Mouse (Mus musculus): ENCODE data around the gene Adgrf5. TPM values are rescaled to one million over a fixed set of nuclear protein-coding genes. Genes with fewer than 3 reads are reported as not detected.

The Adgrf5 gene
- polyA plus RNA-seq, 1 experiment from 2014 or later = 6.0 TPM

- Histone ChIP-seq H3K27me3 (ENCODE audit: poor library complexity, severe bottlenecking) (no peaks in the 10 kb centered on the region), H3K9me3 (no peaks in the 10 kb centered on the region), H3K36me3 (replicated peaks) (no peaks in the 10 kb centered on the region), H3K4me3 (peak overlapping the region; percentile 8; the same call in 1 of the 2 replicates), H3K27ac (no peak overlapping the region), H3K4me1 (peaks cover 17% of the 10 kb centered on the region)
- 90% methylated on average over 11 of the region's 11 CpGs for WGBS
- no peak for DNase-seq (ENCODE audit: extremely low spot score, low spot score)
Observed at GRCm38 (mm10) chr17:43361021-43361420, 770 bp downstream of the Adgrf5 start.

GRCm38 (mm10) chr17:43362362-43362761 lies 2.1 kb downstream of the Adgrf5 start:
- Histone ChIP-seq H3K36me3 (replicated peaks) (no peaks in the 10 kb centered on the region), H3K27me3 (ENCODE audit: poor library complexity, severe bottlenecking) (no peaks in the 10 kb centered on the region)
- WGBS = 68% methylated on average over 11 of the region's 11 CpGs

GRCm38 (mm10) chr17:43362881-43363280 lies 2.6 kb downstream of the Adgrf5 start:
- no peak for DNase-seq (ENCODE audit: extremely low spot score, low spot score)
- Histone ChIP-seq H3K9me3 (no peaks in the 10 kb centered on the region), H3K4me1 (peaks cover 13% of the 10 kb centered on the region), H3K36me3 (replicated peaks) (no peaks in the 10 kb centered on the region), H3K4me3 (no peak overlapping the region), H3K27ac (no peak overlapping the region), H3K27me3 (ENCODE audit: poor library complexity, severe bottlenecking) (no peaks in the 10 kb centered on the region)
- 60% methylated on average over 6 of the region's 6 CpGs for WGBS

More at GRCm38 (mm10) chr17:43362362-43362761, 2.1 kb downstream of the Adgrf5 start:
- no peak overlapping the region for H3K27ac ChIP-seq
- no peak for DNase-seq (ENCODE audit: extremely low spot score, low spot score)
- no peak overlapping the region for H3K4me3 ChIP-seq
- H3K9me3 ChIP-seq = no peaks in the 10 kb centered on the region
- H3K4me1 ChIP-seq = peaks cover 17% of the 10 kb centered on the region

GRCm38 (mm10) chr17:43363921-43364320 lies 3.7 kb downstream of the Adgrf5 start:
- Histone ChIP-seq H3K4me1 (peaks cover 5% of the 10 kb centered on the region; the same call in 1 of the 2 replicates), H3K9me3 (no peaks in the 10 kb centered on the region), H3K36me3 (replicated peaks) (no peaks in the 10 kb centered on the region), H3K27me3 (ENCODE audit: poor library complexity, severe bottlenecking) (no peaks in the 10 kb centered on the region), H3K27ac (no peak overlapping the region), H3K4me3 (no peak overlapping the region)
- 75% methylated on average over 6 of the region's 6 CpGs for WGBS
- DNase-seq (ENCODE audit: extremely low spot score, low spot score) = no peak

- no peaks in the 10 kb centered on the region for H3K9me3 ChIP-seq
- WGBS = 91% methylated on average over 6 of the region's 6 CpGs
- peaks cover 5% of the 10 kb centered on the region; the same call in 1 of the 2 replicates for H3K4me1 ChIP-seq
- H3K4me3 ChIP-seq = no peak overlapping the region
- H3K27ac ChIP-seq = no peak overlapping the region
- DNase-seq (ENCODE audit: extremely low spot score, low spot score) = no peak
- no peaks in the 10 kb centered on the region for H3K27me3 ChIP-seq (ENCODE audit: poor library complexity, severe bottlenecking)
- no peaks in the 10 kb centered on the region for H3K36me3 ChIP-seq (replicated peaks)
Observed at GRCm38 (mm10) chr17:43365297-43365696, 5.0 kb downstream of the Adgrf5 start.

GRCm38 (mm10) chr17:43366486-43366885 lies 6.2 kb downstream of the Adgrf5 start:
- no peak for DNase-seq (ENCODE audit: extremely low spot score, low spot score)
- H3K36me3 ChIP-seq (replicated peaks) = no peaks in the 10 kb centered on the region
- H3K9me3 ChIP-seq = no peaks in the 10 kb centered on the region
- no peaks in the 10 kb centered on the region for H3K27me3 ChIP-seq (ENCODE audit: poor library complexity, severe bottlenecking)
- 68% methylated on average over 9 of the region's 9 CpGs for WGBS
- H3K4me3 ChIP-seq = no peak overlapping the region
- no peak overlapping the region for H3K27ac ChIP-seq
- peaks cover 5% of the 10 kb centered on the region; the same call in 1 of the 2 replicates for H3K4me1 ChIP-seq

GRCm38 (mm10) chr17:43368171-43368576 lies 7.9 kb downstream of the Adgrf5 start:
- 78% methylated on average over 5 of the region's 5 CpGs for WGBS
- Histone ChIP-seq H3K27me3 (ENCODE audit: poor library complexity, severe bottlenecking) (no peaks in the 10 kb centered on the region), H3K36me3 (replicated peaks) (no peaks in the 10 kb centered on the region), H3K27ac (no peak overlapping the region), H3K9me3 (no peaks in the 10 kb centered on the region), H3K4me1 (no peaks in the 10 kb centered on the region), H3K4me3 (no peak overlapping the region)
- no peak for DNase-seq (ENCODE audit: extremely low spot score, low spot score)

GRCm38 (mm10) chr17:43372604-43373003 lies 12.4 kb downstream of the Adgrf5 start:
- no peak for DNase-seq (ENCODE audit: extremely low spot score, low spot score)
- Histone ChIP-seq H3K9me3 (no peaks in the 10 kb centered on the region), H3K27me3 (ENCODE audit: poor library complexity, severe bottlenecking) (no peaks in the 10 kb centered on the region), H3K36me3 (replicated peaks) (no peaks in the 10 kb centered on the region), H3K4me1 (peaks cover 4% of the 10 kb centered on the region; the same call in 1 of the 2 replicates), H3K27ac (no peak overlapping the region), H3K4me3 (no peak overlapping the region)
- WGBS = 85% methylated on average over 4 of the region's 4 CpGs

GRCm38 (mm10) chr17:43374020-43374419 lies 13.8 kb downstream of the Adgrf5 start:
- no peaks in the 10 kb centered on the region for H3K9me3 ChIP-seq
- H3K36me3 ChIP-seq (replicated peaks) = no peaks in the 10 kb centered on the region
- H3K27ac ChIP-seq = no peak overlapping the region
- DNase-seq (ENCODE audit: extremely low spot score, low spot score) = no peak
- H3K27me3 ChIP-seq (ENCODE audit: poor library complexity, severe bottlenecking) = no peaks in the 10 kb centered on the region
- peaks cover 4% of the 10 kb centered on the region; the same call in 1 of the 2 replicates for H3K4me1 ChIP-seq
- no peak overlapping the region for H3K4me3 ChIP-seq
- WGBS = 60% methylated on average over 4 of the region's 4 CpGs

- H3K27ac ChIP-seq = no peak overlapping the region
- DNase-seq (ENCODE audit: extremely low spot score, low spot score) = no peak
Observed at GRCm38 (mm10) chr17:43376527-43376926, 16.3 kb downstream of the Adgrf5 start.

GRCm38 (mm10) chr17:43378703-43379102 lies 18.5 kb downstream of the Adgrf5 start:
- H3K4me3 ChIP-seq = no peak overlapping the region
- WGBS = 94% methylated on average over 5 of the region's 5 CpGs
- H3K9me3 ChIP-seq = no peaks in the 10 kb centered on the region
- peaks cover 4% of the 10 kb centered on the region; the same call in 1 of the 2 replicates for H3K4me1 ChIP-seq
- no peak for DNase-seq (ENCODE audit: extremely low spot score, low spot score)
- no peak overlapping the region for H3K27ac ChIP-seq
- H3K36me3 ChIP-seq (replicated peaks) = no peaks in the 10 kb centered on the region
- H3K27me3 ChIP-seq (ENCODE audit: poor library complexity, severe bottlenecking) = no peaks in the 10 kb centered on the region

More at GRCm38 (mm10) chr17:43376527-43376926, 16.3 kb downstream of the Adgrf5 start:
- no peaks in the 10 kb centered on the region for H3K27me3 ChIP-seq (ENCODE audit: poor library complexity, severe bottlenecking)
- H3K9me3 ChIP-seq = no peaks in the 10 kb centered on the region
- 80% methylated on average over 5 of the region's 5 CpGs for WGBS
- H3K36me3 ChIP-seq (replicated peaks) = no peaks in the 10 kb centered on the region
- H3K4me1 ChIP-seq = peaks cover 4% of the 10 kb centered on the region; the same call in 1 of the 2 replicates
- no peak overlapping the region for H3K4me3 ChIP-seq

- no peaks in the 10 kb centered on the region for H3K9me3 ChIP-seq
- H3K4me3 ChIP-seq = no peak overlapping the region
- no peaks in the 10 kb centered on the region for H3K36me3 ChIP-seq (replicated peaks)
- no peaks in the 10 kb centered on the region for H3K27me3 ChIP-seq (ENCODE audit: poor library complexity, severe bottlenecking)
- WGBS = 89% methylated on average over 5 of the region's 5 CpGs
- H3K27ac ChIP-seq = no peak overlapping the region
- no peaks in the 10 kb centered on the region for H3K4me1 ChIP-seq
- no peak for DNase-seq (ENCODE audit: extremely low spot score, low spot score)
Observed at GRCm38 (mm10) chr17:43386331-43386730, 26.1 kb downstream of the Adgrf5 start.

- no peak for DNase-seq (ENCODE audit: extremely low spot score, low spot score)
- H3K9me3 ChIP-seq = no peaks in the 10 kb centered on the region
- WGBS = 80% methylated on average over 3 of the region's 3 CpGs
- H3K36me3 ChIP-seq (replicated peaks) = no peaks in the 10 kb centered on the region
- H3K27ac ChIP-seq = no peak overlapping the region
- no peaks in the 10 kb centered on the region for H3K4me1 ChIP-seq
- H3K4me3 ChIP-seq = no peak overlapping the region
- no peaks in the 10 kb centered on the region for H3K27me3 ChIP-seq (ENCODE audit: poor library complexity, severe bottlenecking)
Observed at GRCm38 (mm10) chr17:43387171-43387570, 26.9 kb downstream of the Adgrf5 start.

- no peak for DNase-seq (ENCODE audit: extremely low spot score, low spot score)
- Histone ChIP-seq H3K4me3 (no peak overlapping the region), H3K27ac (no peak overlapping the region), H3K36me3 (replicated peaks) (no peaks in the 10 kb centered on the region), H3K9me3 (no peaks in the 10 kb centered on the region), H3K27me3 (ENCODE audit: poor library complexity, severe bottlenecking) (no peaks in the 10 kb centered on the region), H3K4me1 (peaks cover 6% of the 10 kb centered on the region; the same call in 1 of the 2 replicates)
- 90% methylated on average over 11 of the region's 11 CpGs for WGBS
Observed at GRCm38 (mm10) chr17:43389256-43389655, 29.0 kb downstream of the Adgrf5 start.
